Mouse (Mus musculus) mouse trophoblast stem cell (cell line): ENCODE data around the gene Ttll11.

ENCODE experiments used
- in situ Hi-C, 2 experiments: fragments of 300-500 bp; cut with MseI, MboI; formaldehyde crosslinking; loops; 2 replicates in 1 of 2; 3 replicates in 1 of 2; pipeline ENCODE4 v1.15.1; 2025

Gene Ttll11

GRCm38 (mm10) chr2:35729077-35730065 lies 250.3 kb downstream of the Ttll11 start:
- in situ Hi-C loops, result loop anchor here (5.0 to 10.0 kb wide), 3 partner anchors 77 to 185 kb away; no protein-coding TSS in a partner anchor

- in situ Hi-C loops, result no loop called here
Measured at GRCm38 (mm10) chr2:35728633-35729032, 251.1 kb downstream of the Ttll11 start.

- in situ Hi-C loops, result no loop called here
Measured at GRCm38 (mm10) chr2:35723691-35724090, 256.0 kb downstream of the Ttll11 start.

- in situ Hi-C loops, result no loop called here
Measured at GRCm38 (mm10) chr2:35723267-35723666, 256.4 kb downstream of the Ttll11 start.

GRCm38 (mm10) chr2:35722821-35723220 lies 256.9 kb downstream of the Ttll11 start:
- in situ Hi-C loops, result no loop called here

GRCm38 (mm10) chr2:35720956-35721355 lies 258.8 kb downstream of the Ttll11 start:
- in situ Hi-C loops, result no loop called here

GRCm38 (mm10) chr2:35720550-35720949 lies 259.2 kb downstream of the Ttll11 start:
- in situ Hi-C loops, result no loop called here

- in situ Hi-C loops, result no loop called here
Measured at GRCm38 (mm10) chr2:35720104-35720503, 259.6 kb downstream of the Ttll11 start.

- in situ Hi-C loops, result loop anchor here in 1 of 2 experiments (5.0 kb wide), 1 partner anchor 67 kb away; no protein-coding TSS in a partner anchor
Measured at GRCm38 (mm10) chr2:35719230-35720005, 260.3 kb downstream of the Ttll11 start.

GRCm38 (mm10) chr2:35718662-35719061 lies 261.1 kb downstream of the Ttll11 start:
- in situ Hi-C loops, result loop anchor here in 1 of 2 experiments (5.0 kb wide), 1 partner anchor 66 kb away; no protein-coding TSS in a partner anchor

GRCm38 (mm10) chr2:35718003-35718500 lies 261.7 kb downstream of the Ttll11 start:
- in situ Hi-C loops, result loop anchor here in 1 of 2 experiments (5.0 kb wide), 1 partner anchor 66 kb away; no protein-coding TSS in a partner anchor

GRCm38 (mm10) chr2:35716175-35716574 lies 263.5 kb downstream of the Ttll11 start:
- in situ Hi-C loops, result loop anchor here in 1 of 2 experiments (5.0 kb wide), 1 partner anchor 64 kb away; no protein-coding TSS in a partner anchor

- in situ Hi-C loops, result loop anchor here in 1 of 2 experiments (5.0 kb wide), 1 partner anchor 63 kb away; no protein-coding TSS in a partner anchor
Measured at GRCm38 (mm10) chr2:35715485-35715884, 264.2 kb downstream of the Ttll11 start.

- in situ Hi-C loops, result loop anchor here in 1 of 2 experiments (5.0 kb wide), 1 partner anchor 62 kb away; no protein-coding TSS in a partner anchor
Measured at GRCm38 (mm10) chr2:35714742-35715167, 265.0 kb downstream of the Ttll11 start.

GRCm38 (mm10) chr2:35713460-35713859 lies 266.3 kb downstream of the Ttll11 start:
- in situ Hi-C loops, result no loop called here

GRCm38 (mm10) chr2:35712611-35713010 lies 267.1 kb downstream of the Ttll11 start:
- in situ Hi-C loops, result no loop called here

GRCm38 (mm10) chr2:35703241-35703640 lies 276.5 kb downstream of the Ttll11 start:
- in situ Hi-C loops, result no loop called here

GRCm38 (mm10) chr2:35702608-35703007 lies 277.1 kb downstream of the Ttll11 start:
- in situ Hi-C loops, result no loop called here

- in situ Hi-C loops, result no loop called here
Measured at GRCm38 (mm10) chr2:35702001-35702400, 277.7 kb downstream of the Ttll11 start.
